Mouse (Mus musculus) right cerebral cortex, postnatal 25 days (tissue): ENCODE measurements around the gene P2rx1.
A peak's percentile ranks its signal among the peaks of the same experiment; 100 is the strongest.

Experiments used
- DNase-seq: peaks from one replicate; pipeline ENCODE4 v3.0.0; 2022

The P2rx1 gene

GRCm38 (mm10) chr11:72989044-72989443 lies 9.9 kb upstream of the P2rx1 start:
- no peak for DNase-seq

GRCm38 (mm10) chr11:72990688-72991087 lies 8.2 kb upstream of the P2rx1 start:
- no peak for DNase-seq

GRCm38 (mm10) chr11:72991961-72992360 lies 6.9 kb upstream of the P2rx1 start:
- DNase-seq, result no peak

GRCm38 (mm10) chr11:72996346-72996745 lies 2.6 kb upstream of the P2rx1 start:
- DNase-seq, result no peak

GRCm38 (mm10) chr11:72996781-72997180 lies 2.1 kb upstream of the P2rx1 start:
- no peak for DNase-seq

- no peak for DNase-seq
These were observed 1.2 kb upstream of the P2rx1 start for GRCm38 (mm10) chr11:72997529-72998326.

GRCm38 (mm10) chr11:73001029-73001428 lies 2.1 kb downstream of the P2rx1 start:
- peak; percentile 49 for DNase-seq

- DNase-seq, result peak; percentile 30
These were observed 7.5 kb downstream of the P2rx1 start for GRCm38 (mm10) chr11:73006377-73006776.

- no peak for DNase-seq
These were observed 8.2 kb downstream of the P2rx1 start for GRCm38 (mm10) chr11:73007113-73007512.

GRCm38 (mm10) chr11:73007698-73008481 lies 9.0 kb downstream of the P2rx1 start:
- DNase-seq, result peak; percentile 49

- DNase-seq, result no peak
These were observed 9.9 kb downstream of the P2rx1 start for GRCm38 (mm10) chr11:73008826-73009225.

GRCm38 (mm10) chr11:73009531-73010274 lies 10.8 kb downstream of the P2rx1 start:
- peak; percentile 25 for DNase-seq

- no peak for DNase-seq
These were observed 15.1 kb downstream of the P2rx1 start for GRCm38 (mm10) chr11:73013981-73014380.

- peak; percentile 51 for DNase-seq
These were observed 16.0 kb downstream of the P2rx1 start for GRCm38 (mm10) chr11:73014831-73015344.

- DNase-seq, result no peak
These were observed 16.6 kb downstream of the P2rx1 start for GRCm38 (mm10) chr11:73015391-73016102.

- DNase-seq, result no peak
These were observed 17.2 kb downstream of the P2rx1 start for GRCm38 (mm10) chr11:73016103-73016420.

GRCm38 (mm10) chr11:73018471-73019146 lies 19.7 kb downstream of the P2rx1 start, which contains the start of gene Camkk1:
Gene Camkk1 (plus strand): TSS chr11:73019008.
- peak; percentile 97 for DNase-seq

- DNase-seq, result peak; percentile 84
These were observed 20.4 kb downstream of the P2rx1 start for GRCm38 (mm10) chr11:73019147-73019795.

- peak; percentile 49 for DNase-seq
These were observed 22.3 kb downstream of the P2rx1 start for GRCm38 (mm10) chr11:73020953-73021800.

- DNase-seq, result peak; percentile 89
These were observed 24.2 kb downstream of the P2rx1 start for GRCm38 (mm10) chr11:73023099-73023498.
